Mouse (Mus musculus) midbrain, postnatal 0 days (tissue): Measurements from ENCODE around the gene Gm29427. TPM values are rescaled to one million over a fixed set of nuclear protein-coding genes. Genes with fewer than 3 reads are reported as not detected.

Source experiments
- ATAC-seq: fragments of 200-750 bp; cut with Nextera tagmentation; 2 replicates; pipeline ENCODE4 v1.8.0; 2017; ENCODE audit warnings: moderate number of reproducible peaks, mild to moderate bottlenecking, moderate TSS enrichment, moderate library complexity; ENCODE audit not compliant: low FRiP score
- DNase-seq: peaks from one replicate; pipeline ENCODE4 v3.0.0-alpha.2; 2015; ENCODE audit warnings: low spot score
- H3K27ac ChIP-seq: fragments of 300-500 bp; sonication (generic); 2 replicates; pipeline ENCODE4 v1.5.1; 2014; ENCODE audit warnings: low read depth, mild to moderate bottlenecking, low read length, mixed read lengths
- H3K27me3 ChIP-seq: fragments of 300-500 bp; sonication (generic); 2 replicates; pipeline ENCODE4 v1.6.1; 2014; ENCODE audit warnings: low read length, control low read depth, mixed read lengths; ENCODE audit not compliant: insufficient read depth
- H3K36me3 ChIP-seq: fragments of 300-500 bp; sonication (generic); 2 replicates; pipeline ENCODE4 v1.6.1; 2014; ENCODE audit warnings: low read length, control low read depth, mixed read lengths; ENCODE audit not compliant: insufficient read depth
- H3K4me1 ChIP-seq: fragments of 300-500 bp; sonication (generic); 2 replicates; pipeline ENCODE4 v1.6.1; 2014; ENCODE audit warnings: mild to moderate bottlenecking, control low read depth, antibody characterized with exemption, low read length, mixed read lengths; ENCODE audit not compliant: insufficient read depth
- H3K4me2 ChIP-seq: fragments of 300-500 bp; sonication (generic); 2 replicates; pipeline ENCODE4 v1.6.1; 2014; ENCODE audit warnings: low read depth, mild to moderate bottlenecking, low read length, mixed read lengths; ENCODE audit not compliant: poor library complexity, severe bottlenecking
- H3K4me3 ChIP-seq: fragments of 300-500 bp; sonication (generic); 2 replicates; pipeline ENCODE4 v1.5.1; 2014; ENCODE audit warnings: low read depth, mild to moderate bottlenecking, low read length, moderate library complexity
- H3K9ac ChIP-seq: fragments of 300-500 bp; sonication (generic); replicated peaks from 2 replicates; pipeline ENCODE4 v1.6.1; 2014; ENCODE audit warnings: mild to moderate bottlenecking, low read length, moderate library complexity, mixed read lengths; ENCODE audit not compliant: poor library complexity, severe bottlenecking
- H3K9me3 ChIP-seq: fragments of 300-500 bp; sonication (generic); 2 replicates; pipeline ENCODE4 v1.6.1; 2016; ENCODE audit warnings: low read length, control low read depth
- CTCF ChIP-seq: IDR thresholded peaks from 2 replicates; pipeline ENCODE4 v1.5.1; 2016; ENCODE audit warnings: antibody characterized with exemption, mild to moderate bottlenecking
- WGBS: fragments of 180-500 bp; shearing (Covaris S2); extraction: QIAGEN DNeasy Blood & Tissue Kit; methylation state at CpG from one replicate; pipeline ENCODE4 v1.1.7; 2014; 5-methylcytosine and 5-hydroxymethylcytosine counted together
- polyA plus RNA-seq: library from polyadenylated mRNA; unstranded; fragments of >200 nt; fragmentation: Nextera tagmentation; extraction: Ambion mirVana; gene quantifications from 2 replicates; pipeline ENCODE4 v1.2.1, GENCODE M21; 2015
- total RNA-seq: library from RNA; depleted of rRNA; stranded (reverse); fragments of >200 nt; gene quantifications from 2 replicates; pipeline ENCODE4 v1.2.3, GENCODE M21; 2014

Gm29427 gene
- total and polyA plus RNA-seq, 2 experiments from 2014 or later: not detected

- H3K36me3 ChIP-seq: no peaks in the 10 kb centered on the region
- no peak overlapping the region for H3K4me3 ChIP-seq
- no peak overlapping the region for H3K27ac ChIP-seq
- H3K9ac ChIP-seq: no peak overlapping the region
- DNase-seq: no peak
- TF ChIP-seq CTCF: no peak
- no peaks in the 10 kb centered on the region for H3K27me3 ChIP-seq
- H3K4me2 ChIP-seq: no peak overlapping the region
- WGBS: 52% methylated on average over 5 of the region's 5 CpGs
- no peaks in the 10 kb centered on the region for H3K9me3 ChIP-seq
- no peak for ATAC-seq
- no peaks in the 10 kb centered on the region for H3K4me1 ChIP-seq
These were observed 18.9 kb upstream of the Gm29427 start for GRCm38 (mm10) chr1:130734452-130734851.

GRCm38 (mm10) chr1:130733671-130734070 is 18.1 kb upstream of the Gm29427 start:
- Histone ChIP-seq H3K27ac (no peak overlapping the region), H3K9ac (no peak overlapping the region), H3K4me1 (no peaks in the 10 kb centered on the region), H3K27me3 (no peaks in the 10 kb centered on the region), H3K9me3 (no peaks in the 10 kb centered on the region), H3K4me2 (no peak overlapping the region), H3K36me3 (no peaks in the 10 kb centered on the region), H3K4me3 (no peak overlapping the region)
- no peak for DNase-seq
- TF ChIP-seq CTCF: no peak
- 92% methylated on average over 4 of the region's 4 CpGs for WGBS
- ATAC-seq: no peak

GRCm38 (mm10) chr1:130732706-130733658 is 17.4 kb upstream of the Gm29427 start:
- Histone ChIP-seq H3K27ac (no peak overlapping the region), H3K4me3 (no peak overlapping the region), H3K4me1 (no peaks in the 10 kb centered on the region), H3K36me3 (no peaks in the 10 kb centered on the region), H3K9me3 (no peaks in the 10 kb centered on the region), H3K27me3 (no peaks in the 10 kb centered on the region), H3K9ac (no peak overlapping the region), H3K4me2 (no peak overlapping the region)
- DNase-seq: no peak
- TF ChIP-seq CTCF: no peak
- no peak for ATAC-seq
- WGBS: 89% methylated on average over 13 of the region's 13 CpGs

GRCm38 (mm10) chr1:130731741-130732337 is 16.2 kb upstream of the Gm29427 start, which contains the start of gene AA986860:
Gene AA986860 (plus strand): TSS chr1:130731976.
- H3K4me2 ChIP-seq: no peak within 1 kb of the TSS; the same call in 1 of the 2 replicates
- ATAC-seq (no peak), DNase-seq (no peak)
- WGBS: 9% methylated on average over 10 of the region's 10 CpGs
- H3K9ac ChIP-seq: no peak within 1 kb of the TSS
- H3K27me3 ChIP-seq: no peaks in the 10 kb centered on the region
- no peak within 1 kb of the TSS for H3K4me3 ChIP-seq
- no peak within 1 kb of the TSS for H3K27ac ChIP-seq
- no peaks in the 10 kb centered on the region for H3K4me1 ChIP-seq
- no peak for TF ChIP-seq CTCF
- H3K9me3 ChIP-seq: no peaks in the 10 kb centered on the region
- H3K36me3 ChIP-seq: no peaks in the 10 kb centered on the region

GRCm38 (mm10) chr1:130729153-130729552 is 13.6 kb upstream of the Gm29427 start, which contains the start of gene Pfkfb2:
Gene Pfkfb2 (minus strand): TSS chr1:130729253.
- no peaks in the 10 kb centered on the region for H3K9me3 ChIP-seq
- ATAC-seq: no peak
- H3K27ac ChIP-seq: no peak within 1 kb of the TSS
- TF ChIP-seq CTCF: no peak
- H3K4me3 ChIP-seq: no peak within 1 kb of the TSS
- no peaks in the 10 kb centered on the region for H3K27me3 ChIP-seq
- no peak for DNase-seq
- no peak within 1 kb of the TSS for H3K4me2 ChIP-seq
- H3K36me3 ChIP-seq: no peaks in the 10 kb centered on the region
- WGBS: 83% methylated on average over 2 of the region's 2 CpGs
- H3K4me1 ChIP-seq: no peaks in the 10 kb centered on the region
- no peak within 1 kb of the TSS for H3K9ac ChIP-seq

GRCm38 (mm10) chr1:130728708-130729107 is 13.1 kb upstream of the Gm29427 start:
- Histone ChIP-seq H3K4me1 (no peaks in the 10 kb centered on the region), H3K36me3 (no peaks in the 10 kb centered on the region), H3K9me3 (no peaks in the 10 kb centered on the region), H3K27me3 (no peaks in the 10 kb centered on the region), H3K4me3 (no peak overlapping the region), H3K9ac (no peak overlapping the region), H3K4me2 (no peak overlapping the region), H3K27ac (no peak overlapping the region)
- WGBS: 94% methylated on average over 3 of the region's 3 CpGs
- DNase-seq: no peak
- no peak for TF ChIP-seq CTCF
- no peak for ATAC-seq
